Mouse (Mus musculus): ENCODE measurements around the gene Rhno1. TPM values are rescaled to one million over a fixed set of nuclear protein-coding genes. Genes with fewer than 3 reads are reported as not detected.
A peak's percentile ranks its signal among the peaks of the same experiment; 100 is the strongest.

Gene Rhno1
- total RNA-seq, 2 experiments from 2014 or later = 13.9 to 15.3 TPM

DNA sequence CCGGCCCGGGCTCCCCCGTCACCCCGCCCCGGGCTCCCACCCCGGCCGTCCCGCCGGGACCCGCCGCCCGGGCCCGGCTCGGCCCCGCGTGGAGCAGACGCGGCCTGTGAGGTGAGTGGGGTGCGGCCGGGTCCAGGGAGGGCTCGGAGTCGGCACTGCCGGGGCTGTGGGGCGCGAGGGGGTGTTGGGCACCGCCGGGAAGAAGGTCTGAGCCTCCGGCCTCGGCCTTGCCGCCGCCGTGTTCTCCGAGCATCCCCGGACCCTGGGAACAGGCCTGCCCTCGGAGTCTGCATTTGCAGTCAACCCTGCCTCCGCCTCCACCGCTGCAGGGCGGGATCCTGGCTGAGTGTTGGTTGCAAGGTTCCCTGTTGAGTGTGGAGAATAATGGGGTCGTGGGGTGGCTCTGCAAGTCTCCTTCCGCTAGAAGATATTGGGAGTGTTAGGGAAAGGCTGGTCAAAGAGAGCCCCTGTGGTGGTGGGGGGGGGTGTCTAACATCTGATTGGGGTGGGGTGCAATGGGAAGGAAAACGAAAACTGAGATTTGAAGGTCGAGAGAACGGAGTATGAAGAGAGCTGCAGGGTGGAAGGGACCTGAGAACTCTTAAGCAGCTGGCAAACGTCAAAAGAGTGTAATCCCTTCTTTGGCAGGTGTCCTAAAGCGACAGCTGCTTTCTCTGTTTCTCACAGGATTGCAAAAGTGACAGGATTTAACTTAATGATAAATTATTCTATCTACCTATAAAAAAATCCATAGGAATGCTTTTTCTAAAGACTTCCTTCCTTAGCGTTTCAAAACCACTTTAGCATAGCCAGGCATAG is 505 bp upstream of the Rhno1 start:
- DNase-seq (ENCODE audit: low spot score in 2 of 2) = no peak

- DNase-seq (ENCODE audit: low spot score in 2 of 2) = no peak
Observed at GRCm38 (mm10) chr6:128361901-128362300, 810 bp downstream of the Rhno1 start.

GRCm38 (mm10) chr6:128358999-128359398 is 3.7 kb downstream of the Rhno1 start:
- DNase-seq (ENCODE audit: low spot score in 2 of 2) = peak; percentile 76 to 77

GRCm38 (mm10) chr6:128355726-128356416 is 6.8 kb downstream of the Rhno1 start, which contains the start of gene Tulp3:
Gene Tulp3 (minus strand): TSS chr6:128355851.
- DNase-seq (ENCODE audit: low spot score in 2 of 2) = peak; percentile 91 to 92

GRCm38 (mm10) chr6:128355201-128355681 is 7.5 kb downstream of the Rhno1 start:
- peak; percentile 48 to 61 for DNase-seq (ENCODE audit: low spot score in 2 of 2)

GRCm38 (mm10) chr6:128354140-128354539 is 8.6 kb downstream of the Rhno1 start:
- DNase-seq (ENCODE audit: low spot score in 2 of 2) = no peak

DNA sequence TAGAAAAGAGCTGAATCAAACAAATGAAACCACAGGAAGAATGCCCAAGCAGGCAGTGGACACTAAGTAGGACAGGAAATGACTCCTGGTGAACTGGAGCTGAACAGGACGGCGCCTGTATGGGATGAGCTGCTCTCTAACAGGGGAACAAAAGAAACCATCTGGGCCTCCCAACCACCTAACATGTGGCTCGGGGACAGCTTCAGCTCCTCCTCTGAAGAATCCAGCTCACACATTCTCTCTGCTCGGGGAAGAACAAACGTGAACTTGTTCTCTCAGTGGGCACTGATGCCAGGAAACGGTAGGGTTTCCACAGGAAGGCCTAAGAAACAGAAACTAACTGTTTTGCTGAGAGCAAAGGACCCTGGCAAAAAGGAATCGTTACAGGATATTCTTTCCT is 13.0 kb downstream of the Rhno1 start:
- DNase-seq (ENCODE audit: low spot score in 2 of 2) = no peak

DNA sequence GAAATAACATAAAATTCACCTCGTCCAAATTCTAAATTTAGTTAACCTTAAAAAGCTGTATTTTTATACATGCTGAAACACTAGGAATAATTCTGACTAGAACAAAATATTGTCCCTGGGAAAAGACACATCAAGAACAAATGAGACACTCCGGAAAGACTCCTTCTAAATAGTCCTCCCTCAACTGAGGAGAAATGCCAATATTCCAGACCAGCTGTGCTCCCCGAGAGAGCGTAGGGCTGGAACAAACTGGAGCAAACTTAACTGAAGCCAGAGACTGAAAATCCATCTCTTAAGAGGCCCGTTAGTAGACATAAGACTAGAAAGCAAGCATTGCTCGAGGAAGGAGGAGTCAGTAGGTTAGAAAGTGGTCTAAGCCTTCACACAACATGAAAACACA is 15.9 kb downstream of the Rhno1 start:
- no peak for DNase-seq (ENCODE audit: low spot score in 2 of 2)

DNA sequence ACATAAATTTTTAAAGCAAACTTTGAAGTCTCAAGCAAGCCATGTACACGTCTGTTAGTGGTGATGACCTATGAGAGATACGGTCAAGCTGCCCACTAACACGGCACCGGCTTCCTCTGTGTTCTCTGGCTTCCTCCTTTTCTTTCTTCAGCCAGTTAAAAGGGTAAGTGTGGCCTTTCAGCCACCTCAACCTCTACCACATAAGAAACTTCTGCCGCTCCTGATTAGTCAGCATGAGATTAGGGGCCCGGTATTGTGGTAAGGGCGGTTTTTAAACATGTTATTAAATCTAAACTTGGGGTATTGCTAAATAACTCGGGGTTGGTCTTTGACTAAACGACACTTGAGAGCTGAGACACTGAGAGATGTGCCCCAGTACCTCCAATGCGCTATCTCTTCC is 17.1 kb downstream of the Rhno1 start:
- no peak for DNase-seq (ENCODE audit: low spot score in 2 of 2)

DNA sequence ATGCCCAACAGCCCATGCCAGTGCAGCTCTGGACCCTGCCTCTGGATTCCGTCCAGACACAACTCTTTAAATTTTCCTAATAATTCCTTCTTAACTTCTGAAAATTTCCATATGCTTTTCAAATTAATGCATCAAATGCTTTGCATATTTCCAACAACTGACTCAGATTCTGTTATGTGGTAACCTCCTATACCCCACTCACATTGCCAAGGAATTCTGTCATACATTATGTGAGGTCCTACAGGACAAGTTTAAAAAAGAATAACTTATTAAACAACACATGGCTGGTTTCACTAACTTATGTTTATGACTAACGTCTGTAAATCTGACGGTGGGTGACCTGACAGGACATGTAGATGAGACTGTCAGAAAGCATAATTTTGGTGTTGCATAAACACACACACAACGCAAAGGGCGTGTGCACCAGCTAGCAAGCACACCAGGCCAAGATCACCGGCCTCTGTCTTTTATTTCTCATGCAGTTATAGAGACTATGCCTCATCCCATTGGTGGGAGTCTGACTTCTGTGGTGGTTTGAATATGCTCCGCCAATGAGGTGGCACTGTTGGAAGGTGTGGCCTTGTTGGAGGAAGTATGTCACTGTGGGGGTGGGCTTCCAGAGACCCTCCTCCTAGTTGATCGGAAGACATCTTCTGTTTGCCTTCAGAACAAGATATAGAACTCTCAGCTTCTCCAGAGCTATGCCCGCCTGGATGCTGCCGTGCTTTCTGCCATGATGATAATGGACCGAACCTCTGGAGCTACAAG is 20.6 kb downstream of the Rhno1 start:
- DNase-seq (ENCODE audit: low spot score in 2 of 2) = no peak

DNA sequence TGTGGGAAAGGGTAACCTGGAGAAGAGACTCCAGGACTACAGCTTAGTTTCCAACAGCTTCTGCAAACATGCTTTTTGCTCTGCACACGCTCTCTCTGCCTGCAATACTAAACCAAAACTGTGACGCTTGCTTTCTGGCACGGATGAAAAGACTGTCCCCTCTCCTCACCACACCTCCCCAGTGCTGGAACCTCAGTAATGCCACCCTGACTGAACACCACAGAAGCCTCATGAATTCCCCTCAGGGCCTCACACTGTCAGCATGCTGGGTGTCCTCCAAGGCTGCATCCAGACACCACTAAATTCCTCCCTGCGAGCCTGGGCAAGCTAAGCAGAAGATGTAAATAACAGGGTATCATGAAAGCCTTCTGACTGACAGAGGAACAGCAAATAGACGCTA is 23.8 kb downstream of the Rhno1 start:
- no peak for DNase-seq (ENCODE audit: low spot score in 2 of 2)

DNA sequence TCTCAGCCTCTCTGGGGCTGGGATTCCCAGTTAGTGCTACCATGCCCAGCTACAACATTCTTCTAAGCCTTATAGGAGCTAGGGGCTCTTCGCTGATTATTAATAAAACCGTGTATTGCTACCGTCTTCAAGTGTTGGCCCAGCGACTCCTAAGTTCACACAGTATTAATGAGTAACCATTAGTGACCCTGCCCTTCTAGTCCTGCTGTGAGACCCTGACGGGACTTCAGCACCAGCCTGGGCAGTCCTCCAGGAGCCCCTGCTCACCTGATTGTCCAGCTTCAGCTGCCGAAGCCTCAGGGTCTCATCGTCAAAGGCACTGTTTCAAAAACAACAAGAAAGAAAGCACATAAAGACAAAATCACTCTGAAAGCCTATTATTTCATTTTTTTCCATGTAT is 25.2 kb downstream of the Rhno1 start:
- DNase-seq (ENCODE audit: low spot score in 2 of 2) = no peak

GRCm38 (mm10) chr6:128334397-128335124 is 28.1 kb downstream of the Rhno1 start:
- DNase-seq (ENCODE audit: low spot score in 2 of 2) = peak; percentile 51 to 66

DNA sequence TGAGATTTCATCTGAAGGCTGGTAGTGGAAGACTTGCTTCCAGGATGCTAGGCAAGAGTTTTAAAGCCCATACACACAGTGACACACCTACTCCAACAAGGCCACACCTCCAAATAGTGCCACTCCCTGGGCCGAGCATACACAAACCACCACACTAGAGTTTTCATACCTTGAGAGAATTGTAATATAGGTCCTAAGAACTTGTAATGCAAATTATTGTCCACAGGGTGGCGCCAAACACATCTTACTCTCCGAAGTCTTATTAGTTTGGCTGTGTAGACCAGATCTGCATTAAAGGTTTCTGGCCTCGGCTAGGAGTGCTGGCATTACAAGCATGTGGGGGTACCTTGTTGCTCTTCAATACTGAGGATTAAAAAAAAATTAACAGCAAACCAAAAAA is 44.4 kb downstream of the Rhno1 start:
- peak; percentile 42 to 47 for DNase-seq (ENCODE audit: low spot score in 2 of 2)

GRCm38 (mm10) chr6:128315597-128315996 is 47.1 kb downstream of the Rhno1 start:
- no peak for DNase-seq (ENCODE audit: low spot score in 2 of 2)

DNA sequence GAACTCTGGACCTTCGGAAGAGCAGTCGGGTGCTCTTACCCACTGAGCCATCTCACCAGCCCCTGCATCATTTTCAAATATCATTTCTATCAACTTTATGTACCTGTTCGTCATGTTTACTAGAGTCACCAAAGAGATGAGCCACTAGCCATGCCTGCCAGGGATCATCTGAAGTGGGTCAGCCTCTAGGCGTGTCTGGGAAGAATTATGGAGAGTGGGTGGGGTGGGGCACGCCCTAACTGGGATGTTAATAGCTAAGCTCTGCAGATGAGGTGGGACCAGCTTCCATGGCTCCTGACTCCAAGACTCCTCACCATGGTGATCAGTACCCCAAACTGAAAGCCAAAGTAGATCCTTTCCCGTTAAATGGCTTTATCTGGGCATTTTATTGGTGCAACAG is 47.9 kb downstream of the Rhno1 start:
- DNase-seq (ENCODE audit: low spot score in 2 of 2) = no peak

- DNase-seq (ENCODE audit: low spot score in 2 of 2) = peak; percentile 45 to 71
Observed at GRCm38 (mm10) chr6:128308311-128308710, 54.4 kb downstream of the Rhno1 start.

Data from adrenal gland, adult 18-20 months (tissue).